Mouse (Mus musculus) layer of hippocampus, adult 8-10 months (tissue): ENCODE data around the gene Naxe. TPM values are rescaled to one million over a fixed set of nuclear protein-coding genes. Genes with fewer than 3 reads are reported as not detected.

Experiments used
- DNase-seq, 2 experiments: peaks; one replicate each; pipeline ENCODE4 v3.0.0; 2022; ENCODE audit warnings: low spot score in 2 of 2
- total RNA-seq, 4 experiments: library from RNA; stranded (reverse); gene quantifications; 2 replicates each; pipeline ENCODE4 v1.2.4; 2022

Gene Naxe
- total RNA-seq, 4 experiments from 2014 or later: 67.5 to 89.0 (median 81.9) TPM

DNA sequence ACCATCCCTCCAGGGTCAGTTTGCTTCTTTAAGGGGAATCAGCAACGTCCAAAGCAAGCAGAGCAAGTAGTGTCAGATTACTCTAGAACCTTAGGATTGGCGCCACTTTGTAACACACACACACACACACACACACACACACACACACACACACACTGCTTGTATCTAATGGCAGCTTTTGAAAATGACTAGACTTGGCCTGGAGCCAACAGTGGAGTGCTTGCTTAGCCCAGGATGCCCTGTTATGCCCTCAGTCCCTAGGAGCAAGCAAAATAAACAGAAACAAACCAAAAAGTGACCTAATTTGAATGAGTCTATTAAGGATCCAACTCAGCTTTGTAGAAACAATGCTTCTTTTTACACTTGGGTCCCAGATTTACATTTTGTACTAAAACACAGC lies 10.1 kb upstream of the Naxe start:
- no peak for DNase-seq

- DNase-seq: no peak
These were observed 1.3 kb downstream of the Naxe start for GRCm38 (mm10) chr3:88057030-88057429.

- no peak for DNase-seq
These were observed 8.8 kb downstream of the Naxe start for GRCm38 (mm10) chr3:88049532-88049931.

DNA sequence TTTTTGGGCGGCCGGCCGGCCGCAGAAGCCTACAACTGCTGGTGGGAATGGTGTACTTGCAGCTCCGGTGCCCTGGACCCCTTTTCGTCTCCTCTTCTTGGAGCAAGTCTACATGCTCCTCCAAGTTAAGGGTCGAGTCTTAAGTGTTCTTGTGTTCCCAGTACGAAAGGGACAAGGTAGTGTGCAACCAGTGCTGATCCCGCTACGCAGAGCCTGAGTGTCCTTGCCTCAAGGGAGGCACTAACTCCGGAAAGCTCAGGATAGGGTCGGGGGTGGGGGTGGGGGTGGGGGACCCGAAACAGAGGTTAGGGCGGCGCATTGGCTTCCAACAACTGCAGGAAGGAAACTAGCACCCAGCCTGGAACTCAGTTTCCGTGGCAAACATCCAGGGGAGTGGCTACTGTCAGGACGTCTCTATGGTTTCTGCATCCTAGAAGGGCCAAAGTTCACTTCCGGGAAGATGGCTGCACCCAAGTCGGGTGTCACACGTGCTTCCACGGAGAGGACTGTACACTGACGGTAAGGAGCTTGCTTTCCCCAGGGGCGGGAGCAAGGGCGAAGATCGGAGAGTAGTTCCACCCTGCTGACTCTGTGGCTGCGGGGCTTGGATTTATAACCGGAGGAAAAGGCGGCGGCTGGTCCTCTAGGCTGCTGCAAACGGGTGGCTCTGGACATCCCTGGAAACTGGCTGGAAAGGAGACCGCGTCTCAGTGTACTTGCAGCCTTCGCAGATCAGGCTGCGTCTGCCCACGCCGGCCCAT lies 15.5 kb downstream of the Naxe start, which contains the start of gene Gpatch4:
TSS of gene Gpatch4 (plus strand) at position 448 of the 761 bp plus-strand sequence.
- peak; percentile 81 to 85 for DNase-seq

- DNase-seq: no peak
These were observed 22.6 kb downstream of the Naxe start for GRCm38 (mm10) chr3:88035561-88036293.

DNA sequence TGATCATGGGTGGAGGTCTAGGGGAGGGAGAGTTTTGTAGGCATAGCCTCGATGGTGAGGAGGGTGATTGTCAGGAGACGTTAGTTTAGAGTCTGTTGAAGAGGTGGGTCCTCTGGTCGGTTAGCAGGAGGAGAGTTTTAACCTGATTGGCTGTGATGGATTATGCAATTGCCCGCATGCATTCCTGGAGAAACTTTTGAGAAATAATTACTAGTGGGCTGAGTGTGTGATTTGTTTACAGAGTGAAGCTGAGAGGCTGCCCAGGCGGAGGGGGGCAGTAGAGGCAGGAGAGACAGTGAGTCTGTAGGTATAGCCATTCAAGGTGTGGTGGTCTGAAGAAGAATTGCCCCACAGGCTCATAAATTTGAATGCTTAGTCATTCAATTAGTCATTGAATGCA lies 24.8 kb downstream of the Naxe start:
- DNase-seq: no peak

- peak; percentile 54 for DNase-seq
These were observed 27.5 kb downstream of the Naxe start for GRCm38 (mm10) chr3:88030608-88031395.

DNA sequence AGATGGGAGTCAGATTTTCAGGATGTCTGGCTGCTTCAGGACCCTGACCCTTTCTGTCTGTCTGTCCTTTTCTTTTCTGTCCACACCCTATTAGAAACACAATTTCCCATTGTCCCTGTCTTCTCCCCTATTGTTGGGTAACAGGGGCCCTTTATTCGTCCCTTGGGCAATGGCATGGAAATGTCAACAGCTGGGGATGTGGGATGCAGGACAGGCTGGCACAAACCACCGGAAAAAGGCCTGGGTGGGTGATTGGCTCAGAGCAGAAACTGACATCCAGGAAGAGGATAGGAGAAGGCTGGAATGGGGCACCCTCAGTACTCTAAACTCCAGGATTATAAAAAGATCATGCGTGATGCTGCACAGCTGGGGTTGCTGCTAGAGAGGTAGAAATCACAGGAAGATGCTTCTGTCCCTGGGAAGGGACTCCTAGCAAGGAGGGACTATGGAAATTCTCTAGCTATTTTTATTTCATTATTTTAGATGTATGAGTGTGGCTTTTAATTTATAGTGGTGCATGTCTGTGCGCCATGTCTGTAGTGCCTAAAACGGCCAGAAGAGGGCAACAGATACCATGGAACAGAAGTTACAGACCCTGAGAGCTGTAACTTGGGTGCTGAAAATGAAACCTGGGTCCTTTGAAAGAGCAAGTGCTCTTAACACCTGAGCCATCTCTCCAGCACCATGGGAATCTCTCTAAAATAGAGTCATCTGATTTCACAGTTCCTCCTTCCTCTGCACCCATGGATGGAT lies 30.7 kb downstream of the Naxe start, which contains the start of gene Hapln2:
TSS of gene Hapln2 (minus strand) at position 150 of the 753 bp plus-strand sequence.
- DNase-seq: peak; percentile 47 to 50

DNA sequence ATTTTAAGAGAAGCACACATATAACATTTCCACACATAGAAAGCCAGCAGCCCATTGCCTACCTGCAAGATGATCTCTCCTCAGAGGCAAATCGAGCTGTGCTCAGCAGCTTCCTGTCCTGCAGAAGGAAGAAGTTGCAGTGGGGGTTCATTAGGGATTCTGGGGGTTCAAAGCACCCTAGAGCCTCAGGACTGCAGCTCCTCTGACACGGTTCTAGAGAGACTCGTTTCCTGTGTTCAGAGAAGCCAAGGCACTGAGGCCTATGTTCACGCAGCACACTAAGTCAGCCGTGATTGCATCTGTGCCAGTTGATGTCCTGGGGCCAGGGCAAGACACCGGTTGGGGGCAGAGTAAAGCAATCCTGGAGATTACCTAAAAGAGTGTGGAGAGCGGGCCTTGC lies 31.5 kb downstream of the Naxe start:
- no peak for DNase-seq

GRCm38 (mm10) chr3:88023192-88024074 lies 34.9 kb downstream of the Naxe start:
- DNase-seq: no peak

DNA sequence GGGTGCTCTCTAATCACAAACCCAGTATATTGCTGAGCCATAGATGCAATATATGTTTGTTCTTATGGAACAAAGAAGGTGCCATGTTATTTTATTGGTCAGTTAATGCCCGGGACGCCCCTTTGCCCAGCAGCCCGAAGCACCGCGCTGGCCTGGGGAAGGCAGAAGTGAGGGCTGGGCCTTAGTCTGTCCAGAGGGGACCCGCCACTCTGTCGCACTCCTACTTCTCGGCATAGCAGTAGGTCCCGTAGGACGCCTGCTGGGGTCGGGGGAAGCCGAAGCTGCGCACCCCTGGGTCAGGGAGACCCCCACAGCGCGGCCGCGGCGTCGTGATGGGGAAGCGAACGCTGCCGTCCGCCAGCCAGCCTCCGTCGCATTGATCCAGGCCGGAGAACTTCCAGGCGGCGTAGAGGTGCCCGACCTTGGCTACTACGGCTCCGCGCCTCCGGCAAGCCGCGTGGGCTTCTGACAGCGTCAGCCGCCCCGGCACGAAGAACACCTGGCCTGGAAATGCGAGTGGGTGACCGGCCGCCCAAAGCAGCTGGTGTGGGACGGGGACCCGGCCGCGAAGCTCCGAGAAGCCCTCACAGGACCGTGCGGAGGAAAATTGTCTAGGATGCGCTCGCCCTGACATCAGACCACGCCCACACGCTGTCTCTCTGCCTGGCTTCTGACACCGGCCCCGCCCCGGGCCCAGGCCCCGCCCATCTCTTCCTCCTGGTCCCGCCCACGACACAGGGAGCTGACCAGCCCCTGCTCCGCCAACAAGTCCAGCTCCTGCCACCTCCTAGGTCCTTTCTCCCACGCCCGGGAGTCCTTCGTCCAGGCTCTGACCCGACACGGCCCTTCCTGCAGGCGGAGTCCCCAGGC lies 35.7 kb downstream of the Naxe start:
- DNase-seq: peak; percentile 79 to 82

GRCm38 (mm10) chr3:88010634-88011265 lies 47.5 kb downstream of the Naxe start:
- no peak for DNase-seq

Other genes starting within 250 kb of the Naxe start
- 10 to 100 TPM; 10.5 to 12.7 (median 12.2) TPM for gene Pear1, start 234.2 kb downstream of the Naxe start, total RNA-seq
- not detected for gene Sh2d2a, start 211.7 kb downstream of the Naxe start, total RNA-seq
- 10 to 100 TPM; 53.2 to 58.8 (median 53.7) TPM for gene Prcc, start 172.9 kb downstream of the Naxe start, total RNA-seq
- 100 to 1,000 TPM; 137 to 145 (median 140) TPM for gene Hdgf, start 152.2 kb downstream of the Naxe start, total RNA-seq
- gene Mrpl24, start 139.0 kb downstream of the Naxe start, total RNA-seq: 10 to 100 TPM; 58.6 to 59.7 (median 59.5) TPM
- gene Isg20l2, start 128.2 kb downstream of the Naxe start, total RNA-seq: 10 to 100 TPM; 12.7 to 16.1 (median 15.1) TPM
- 10 to 100 TPM; 25.2 to 31.5 (median 26.2) TPM for gene Rrnad1, start 127.8 kb downstream of the Naxe start, total RNA-seq
- 1 to 10 TPM; 3.9 to 5.9 (median 4.7) TPM for gene Crabp2, start 109.8 kb downstream of the Naxe start, total RNA-seq
- 1 to 10 TPM; 4.9 to 6.5 (median 5.5) TPM for gene Nes, start 87.4 kb downstream of the Naxe start, total RNA-seq
- gene Bcan, start 58.3 kb downstream of the Naxe start, total RNA-seq: 100 to 1,000 TPM; 257 to 304 (median 278) TPM
- 10 to 100 TPM; 26.0 to 34.3 (median 29.3) TPM for gene Hapln2, start 30.9 kb downstream of the Naxe start, total RNA-seq
- gene Gpatch4, start 15.4 kb downstream of the Naxe start, total RNA-seq: 10 to 100 TPM; 14.0 to 19.9 (median 16.1) TPM
- gene Ttc24, start 19.8 kb upstream of the Naxe start, total RNA-seq: not detected
- 1 to 10 TPM in 1 of 4 experiments, under 1 TPM in 3; 0.12 to 1.2 (median 0.56) TPM for gene Iqgap3, start 23.5 kb upstream of the Naxe start, total RNA-seq
- 100 to 1,000 TPM; 189 to 206 (median 196) TPM for gene Mef2d, start 83.9 kb upstream of the Naxe start, total RNA-seq
- not detected for gene Rhbg, start 196.2 kb upstream of the Naxe start, total RNA-seq
- gene Gm38392, start 228.7 kb upstream of the Naxe start, total RNA-seq: under 1 TPM in 2 of 4 experiments, not detected in 2; 0.45 to 0.54 TPM
- 1 to 10 TPM; 4.0 to 7.0 (median 4.4) TPM for gene Tsacc, start 238.5 kb upstream of the Naxe start, total RNA-seq
- gene Cct3, start 238.6 kb upstream of the Naxe start, total RNA-seq: 100 to 1,000 TPM; 172 to 207 (median 187) TPM